Mouse (Mus musculus) layer of hippocampus, postnatal 14 days (tissue): ENCODE measurements around the gene Lgals2. TPM values are rescaled to one million over a fixed set of nuclear protein-coding genes. Genes with fewer than 3 reads are reported as not detected.
"Not testable (repeated sequence)": the region's sequence is repeated elsewhere in the genome, so short reads cannot be mapped to it uniquely, and the experiment has no call there.

ENCODE experiments used
- DNase-seq, 2 experiments: peaks; one replicate each; pipeline ENCODE4 v3.0.0; 2021 to 2022; ENCODE audit warnings: low spot score in 2 of 2, mixed read lengths in 1 of 2
- total RNA-seq, 2 experiments: library from RNA; stranded (reverse); gene quantifications; 2 replicates each; pipeline ENCODE4 v1.2.3; 2021

The Lgals2 gene
- total RNA-seq, 2 experiments from 2014 or later: not detected

DNA sequence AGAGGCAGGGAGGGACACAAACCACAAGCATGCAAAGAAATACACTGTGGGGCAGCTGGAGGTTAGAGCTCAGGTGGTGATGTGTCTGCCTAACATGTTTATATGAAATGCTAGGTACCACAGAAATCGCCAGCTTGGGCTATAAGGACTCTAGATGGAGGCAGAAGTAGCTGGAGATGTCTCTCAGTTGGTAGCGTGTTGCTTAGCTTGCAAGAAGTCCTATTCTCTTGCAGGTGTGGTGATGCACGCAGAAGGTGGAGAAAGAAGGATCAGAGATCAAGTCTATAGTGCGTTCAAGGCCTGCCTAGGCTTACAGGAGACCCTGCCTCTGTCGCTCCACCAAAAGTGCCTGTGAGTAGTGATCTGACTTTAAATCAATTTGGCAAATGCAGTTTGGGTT, 20.2 kb upstream of the Lgals2 start:
- no peak for DNase-seq

DNA sequence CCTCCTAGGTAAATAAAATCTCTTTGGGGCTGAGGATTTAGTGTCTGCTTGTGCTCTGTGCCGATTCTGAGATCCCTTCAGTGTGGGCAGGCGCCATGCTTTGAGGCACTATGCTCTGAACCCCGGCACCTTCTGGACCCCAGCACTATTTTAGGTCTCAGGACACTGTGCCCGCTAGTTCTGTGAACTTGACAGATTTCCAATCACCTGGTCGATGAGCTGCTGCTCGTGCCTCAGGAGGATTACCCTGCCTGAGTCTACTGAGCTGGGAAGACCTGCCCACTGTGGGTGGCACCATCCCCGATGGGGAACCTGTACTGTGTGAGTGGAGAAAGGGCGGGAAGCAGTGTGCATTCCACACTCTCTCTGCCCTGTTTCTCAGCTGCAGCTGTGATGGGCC, 19.7 kb upstream of the Lgals2 start:
- no peak for DNase-seq

DNA sequence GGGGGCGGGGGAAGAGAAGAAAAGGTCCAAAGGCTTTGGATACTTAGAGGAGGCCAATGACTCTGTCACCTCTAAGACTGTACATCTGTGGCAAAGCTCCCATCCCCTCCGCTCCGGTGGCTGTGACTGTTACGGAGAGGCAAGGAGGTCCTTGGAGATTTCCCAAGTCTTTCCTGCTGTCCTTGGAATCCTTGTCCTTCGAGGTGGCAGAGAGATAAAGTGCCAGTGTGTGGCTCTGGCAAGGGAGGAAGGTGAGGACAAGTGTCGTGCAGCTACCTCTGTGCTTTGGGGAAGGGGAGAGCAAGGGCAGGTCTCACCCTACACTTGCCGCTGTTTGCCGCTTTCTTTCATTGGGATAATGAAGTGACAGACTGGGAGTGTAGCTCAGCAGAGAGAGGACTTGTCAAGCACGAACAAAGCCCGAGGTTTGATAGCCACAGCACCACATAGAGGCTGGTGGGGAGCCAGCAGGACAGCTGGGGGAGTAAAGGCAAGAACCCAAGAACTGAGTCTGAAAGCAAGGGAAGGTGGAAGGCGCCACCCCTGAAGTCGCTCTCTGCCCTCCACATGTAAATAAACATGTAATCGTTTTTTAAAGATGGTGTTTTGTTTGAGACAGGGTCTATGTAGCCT, 18.6 kb upstream of the Lgals2 start:
- no peak for DNase-seq

DNA sequence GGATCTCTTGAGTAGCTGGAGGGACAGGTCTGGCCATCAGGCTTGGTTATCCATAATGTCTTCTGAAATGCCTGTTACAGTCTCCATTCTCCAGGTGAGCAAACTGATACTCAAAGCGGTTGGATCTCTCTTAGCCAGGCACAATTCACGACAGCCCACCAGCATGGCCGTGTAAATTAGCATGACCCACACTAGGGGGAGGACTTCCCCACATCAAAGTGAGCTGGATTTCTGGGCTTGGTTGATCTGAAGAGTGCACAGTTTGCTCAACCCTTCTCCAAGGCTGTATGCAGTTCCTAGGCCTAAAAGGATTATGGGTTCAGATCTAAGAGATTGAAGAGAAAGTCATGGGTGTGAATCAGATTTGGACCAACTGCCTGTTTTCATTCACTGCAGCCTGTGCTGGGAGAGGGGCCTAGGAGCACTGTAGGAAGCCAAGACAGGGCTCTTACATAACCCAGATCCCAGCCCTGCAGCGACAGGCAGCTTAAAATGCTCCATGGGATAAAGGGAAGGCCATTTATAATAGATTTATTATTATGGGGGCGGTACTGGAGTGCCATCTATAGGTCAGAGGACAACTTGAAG, 16.8 kb upstream of the Lgals2 start:
- DNase-seq: no peak

DNA sequence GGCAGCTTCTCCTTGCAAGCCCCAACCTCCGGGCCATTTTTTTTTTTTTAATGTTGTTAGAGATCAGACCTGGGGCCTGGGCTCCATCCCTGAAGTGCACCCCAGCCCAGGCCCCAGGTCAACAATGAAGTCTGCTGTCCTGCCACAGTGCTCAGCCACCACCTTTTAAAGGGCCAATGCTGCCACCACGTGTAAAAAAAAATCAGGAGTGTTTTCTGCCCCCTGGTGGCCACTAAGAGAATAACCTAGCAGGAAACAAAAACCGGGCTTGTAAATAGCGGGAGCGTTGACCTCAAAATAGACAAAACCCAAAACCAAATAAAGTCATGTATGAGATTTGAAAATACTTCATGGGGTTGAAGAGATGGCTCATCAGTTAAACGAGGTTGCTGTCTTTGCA, 14.4 kb upstream of the Lgals2 start:
- no peak for DNase-seq

DNA sequence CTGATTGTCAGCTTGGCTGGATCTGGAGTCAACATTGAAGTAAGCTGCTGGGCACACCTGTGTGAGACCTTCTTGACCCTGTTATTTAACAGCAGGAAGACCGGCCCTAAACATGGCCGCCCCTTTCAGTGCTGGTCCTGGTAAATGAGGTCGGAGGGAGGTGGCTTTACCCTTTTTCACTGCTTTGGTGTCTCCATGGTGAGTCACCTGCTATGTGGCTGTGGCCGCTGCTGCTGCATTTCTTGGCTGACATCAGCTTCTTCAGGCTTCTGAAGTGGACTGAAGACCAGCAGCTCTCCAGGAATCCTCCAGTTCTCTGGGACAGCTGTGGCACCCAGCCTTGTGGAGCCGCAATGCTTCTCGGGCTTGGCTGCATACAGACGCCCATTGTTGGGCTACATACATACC, 13.5 kb upstream of the Lgals2 start:
- DNase-seq: no peak

DNA sequence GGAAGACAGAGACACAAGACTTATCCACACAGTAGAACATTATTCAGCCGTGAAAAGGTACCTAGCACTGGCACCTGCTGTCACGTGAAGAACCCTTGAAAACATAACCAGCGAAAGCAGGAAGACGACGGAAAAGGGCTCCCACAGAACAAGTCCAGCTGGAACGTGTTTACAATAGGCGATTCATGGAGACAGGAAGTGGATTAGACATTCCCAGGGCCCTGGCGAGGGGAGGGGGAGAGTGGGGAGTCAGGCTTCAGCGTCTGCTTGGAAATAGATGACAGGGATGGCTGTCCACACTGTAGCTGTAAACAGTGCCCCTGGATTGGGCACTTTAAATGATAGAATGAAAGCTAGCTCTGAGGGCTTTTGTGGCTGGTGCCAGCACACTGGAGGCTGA, 13.1 kb upstream of the Lgals2 start:
- peak in 1 of 2 experiments; percentile 53 for DNase-seq

DNA sequence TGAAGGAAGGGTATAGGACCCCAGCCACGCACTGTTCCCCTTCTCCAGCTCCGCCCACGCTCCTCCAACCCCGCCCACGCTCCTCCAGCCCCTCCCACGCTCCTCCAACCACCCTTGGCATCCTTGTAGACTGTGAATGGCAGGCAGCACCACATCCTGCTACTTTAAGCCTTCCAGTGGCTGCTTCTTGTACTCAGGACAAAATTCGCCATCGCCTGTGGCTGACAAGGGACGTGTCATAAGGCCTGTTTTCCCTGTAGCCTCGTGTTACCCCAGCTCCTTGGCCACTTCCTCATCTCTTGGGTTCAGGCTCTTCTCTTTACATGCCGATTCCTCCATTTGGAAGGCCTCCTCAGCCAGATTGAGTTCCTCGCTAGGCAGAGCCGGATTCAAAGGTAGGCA, 8.5 kb upstream of the Lgals2 start:
- no peak for DNase-seq

DNA sequence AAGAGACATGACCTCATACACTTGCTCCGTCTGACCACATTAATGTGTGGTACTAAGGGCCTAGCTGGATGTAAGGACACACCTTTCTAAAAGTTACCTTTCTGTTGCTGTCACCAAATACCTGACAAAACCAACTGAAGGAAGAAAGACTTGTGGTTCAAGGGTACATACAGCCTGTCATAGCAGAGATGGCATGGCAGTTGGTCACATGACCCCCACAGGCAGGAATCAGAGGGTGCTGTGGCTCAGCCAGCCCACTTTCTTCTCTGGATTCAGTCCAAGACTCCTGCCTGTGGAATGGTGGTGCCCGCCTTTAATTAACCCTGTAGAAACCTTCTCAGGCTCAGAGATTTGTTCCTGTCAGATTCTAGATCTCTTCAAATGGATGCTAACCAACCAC, 7.8 kb upstream of the Lgals2 start:
- DNase-seq: no peak

DNA sequence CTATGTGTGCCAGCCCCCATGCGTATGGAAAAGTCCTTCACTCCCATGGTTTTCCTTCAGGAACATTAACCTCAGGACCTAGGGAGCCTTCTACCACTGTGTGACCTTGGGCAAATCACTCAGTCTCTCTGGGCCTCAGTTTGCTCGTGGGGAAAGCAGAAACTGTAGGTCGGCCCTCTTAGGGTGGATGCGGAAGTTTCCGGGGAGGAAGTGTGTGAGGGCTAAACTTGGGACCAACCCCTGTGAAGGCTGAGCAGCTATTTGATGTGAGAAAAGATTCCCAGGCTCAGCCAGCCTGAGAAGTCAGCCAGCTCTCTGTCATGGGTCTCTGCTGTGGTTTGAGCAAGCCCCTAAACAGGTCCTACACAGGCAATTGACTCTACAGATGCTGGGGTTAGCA, 7.0 kb upstream of the Lgals2 start:
- no peak for DNase-seq

DNA sequence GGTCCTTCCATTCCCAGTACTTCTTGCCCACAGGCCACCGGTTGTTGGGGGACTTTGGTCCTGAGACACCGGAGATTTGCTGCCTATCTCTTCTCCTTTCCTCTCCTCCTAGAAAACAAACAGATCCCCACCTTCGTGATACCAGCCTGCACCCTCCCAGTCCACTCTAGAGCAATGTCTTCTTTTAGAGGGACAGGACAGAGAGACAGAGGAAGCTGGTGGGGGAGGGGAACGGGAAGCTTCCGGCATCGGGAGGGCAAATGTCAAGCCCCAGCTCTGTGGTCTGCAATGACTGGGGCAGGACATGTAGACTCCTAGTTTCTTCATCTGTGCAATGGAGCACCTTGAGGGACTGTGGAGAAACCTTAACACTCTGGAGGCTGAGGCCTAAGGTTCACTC, 4.4 kb upstream of the Lgals2 start:
- DNase-seq: no peak

DNA sequence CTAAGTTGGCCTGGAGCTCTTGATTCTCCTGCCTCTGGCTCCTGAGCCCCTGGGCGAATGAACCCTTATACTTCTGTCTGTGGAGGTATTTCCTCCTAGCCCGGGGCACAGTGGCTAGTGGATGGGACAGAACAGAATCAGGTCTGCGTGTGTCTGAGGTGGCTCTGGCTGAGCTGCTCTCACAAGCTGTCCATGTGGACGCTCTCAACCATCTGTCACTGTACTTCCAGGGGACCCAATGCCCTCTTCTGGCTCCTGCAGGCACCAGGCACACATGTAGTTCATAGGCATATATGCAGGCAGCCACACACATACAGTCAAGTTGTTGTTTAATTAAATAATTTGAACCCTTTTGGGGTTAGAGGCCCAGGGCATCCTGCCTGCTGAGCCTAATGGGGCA, 4.0 kb upstream of the Lgals2 start:
- DNase-seq: no peak

DNA sequence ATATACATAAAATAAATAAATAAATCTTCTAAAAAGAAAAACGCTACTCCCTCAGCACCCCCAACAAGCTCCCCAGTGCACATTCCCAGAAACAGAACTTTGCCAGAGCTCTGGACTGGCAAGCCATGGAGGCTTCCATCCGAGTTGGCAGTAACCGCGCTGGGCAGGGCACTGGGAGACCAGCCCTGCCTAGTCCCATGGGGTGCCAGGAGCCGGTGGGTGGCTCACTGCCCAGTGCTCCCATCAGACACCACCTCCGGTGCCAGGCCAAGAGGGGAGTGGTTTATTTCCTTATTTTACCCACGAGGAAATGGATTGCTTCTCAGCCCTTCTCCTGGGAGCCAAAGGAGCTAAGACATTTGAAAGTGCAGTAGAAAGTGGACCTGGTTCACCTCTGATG, 1.7 kb upstream of the Lgals2 start:
- peak; percentile 48 to 75 for DNase-seq

DNA sequence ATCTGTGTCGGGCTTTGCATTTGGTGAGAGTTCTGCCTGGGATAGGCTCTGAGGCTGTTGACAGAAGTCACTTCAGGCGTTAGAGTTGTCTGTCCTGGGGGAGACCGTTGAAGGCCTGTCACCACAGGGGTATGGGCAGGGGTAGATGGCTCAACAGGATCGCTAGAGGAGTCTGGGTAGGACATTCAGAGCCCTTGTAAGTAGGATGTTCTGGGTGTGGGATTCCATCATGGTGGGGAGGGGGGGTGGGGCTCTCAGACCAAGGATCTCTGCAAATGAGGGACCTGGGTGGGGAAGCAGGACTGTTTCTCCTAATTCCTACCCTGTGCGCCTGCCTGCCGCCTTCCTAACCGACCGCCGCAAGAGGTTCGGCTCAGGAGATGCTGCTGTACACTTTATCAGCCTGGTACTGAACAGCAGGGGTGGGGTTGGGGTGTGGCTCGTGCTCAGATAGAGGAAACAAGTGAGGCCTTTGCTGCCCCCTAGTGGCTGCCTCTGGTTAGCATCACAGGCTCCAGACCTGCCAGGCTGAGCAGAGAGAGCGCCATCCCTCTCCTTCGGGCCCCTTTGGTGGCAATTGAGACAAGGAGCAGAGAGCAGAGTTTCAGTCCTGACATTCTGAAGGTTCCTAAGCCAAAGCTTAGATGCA, 3.7 kb downstream of the Lgals2 start:
- DNase-seq: peak; percentile 84 to 92

DNA sequence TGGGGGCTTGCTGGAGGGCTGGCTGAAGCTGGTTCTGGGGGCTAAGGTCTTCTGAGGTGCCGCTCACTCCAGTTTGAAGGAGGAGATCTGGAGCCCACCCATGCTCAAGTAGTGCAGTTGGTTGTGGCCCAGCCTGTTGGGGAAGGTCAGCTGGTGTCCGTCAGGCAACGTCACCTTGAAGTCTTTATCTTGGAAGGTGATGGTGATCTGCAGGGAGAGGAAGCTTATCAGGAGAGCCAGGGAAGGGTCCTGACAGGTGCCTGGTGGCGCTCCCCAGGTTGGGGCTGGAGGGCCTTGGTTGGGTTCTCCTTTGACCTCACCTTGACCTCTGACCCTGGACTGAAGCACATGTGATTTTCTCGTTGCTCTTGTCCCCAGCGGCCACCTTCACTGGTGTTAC, 4.4 kb downstream of the Lgals2 start:
- no peak for DNase-seq

DNA sequence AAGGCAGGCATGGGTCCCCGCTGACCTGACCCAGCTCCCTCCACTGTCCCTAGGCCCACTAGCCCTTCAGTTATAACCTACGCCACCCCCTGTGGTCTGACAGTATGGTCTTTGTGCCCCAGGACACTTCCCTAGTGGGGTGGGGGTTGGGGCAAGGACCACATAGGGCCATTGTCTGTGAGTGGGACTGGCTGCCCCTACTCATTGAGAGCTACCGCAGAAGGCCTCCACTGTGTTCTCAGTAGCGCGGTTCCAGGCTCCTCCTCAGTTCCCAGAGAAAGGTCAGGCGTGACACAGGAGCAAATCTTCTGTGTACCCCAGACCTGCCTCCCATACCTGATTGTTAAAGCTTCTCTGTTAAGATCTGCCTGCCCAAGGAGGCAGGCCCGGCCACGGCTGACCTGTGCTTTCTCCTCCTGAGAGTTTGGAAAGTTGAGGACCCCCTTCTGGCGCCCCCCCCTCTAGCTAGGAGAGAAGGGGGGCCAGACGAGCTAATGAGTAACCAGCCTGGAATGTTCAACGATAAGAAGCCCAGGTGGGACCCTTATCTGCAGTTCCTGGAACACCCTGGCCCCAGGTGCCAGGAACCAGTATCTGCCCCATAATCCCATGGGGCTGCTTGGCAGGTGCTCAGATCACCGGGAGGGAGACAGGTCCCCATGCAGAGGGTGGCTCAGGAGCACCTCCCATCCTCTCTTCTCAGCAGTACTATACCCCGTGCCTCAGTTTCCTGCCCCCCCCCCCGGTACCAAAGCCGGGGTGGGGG, 5.1 kb downstream of the Lgals2 start:
- DNase-seq: no peak

DNA sequence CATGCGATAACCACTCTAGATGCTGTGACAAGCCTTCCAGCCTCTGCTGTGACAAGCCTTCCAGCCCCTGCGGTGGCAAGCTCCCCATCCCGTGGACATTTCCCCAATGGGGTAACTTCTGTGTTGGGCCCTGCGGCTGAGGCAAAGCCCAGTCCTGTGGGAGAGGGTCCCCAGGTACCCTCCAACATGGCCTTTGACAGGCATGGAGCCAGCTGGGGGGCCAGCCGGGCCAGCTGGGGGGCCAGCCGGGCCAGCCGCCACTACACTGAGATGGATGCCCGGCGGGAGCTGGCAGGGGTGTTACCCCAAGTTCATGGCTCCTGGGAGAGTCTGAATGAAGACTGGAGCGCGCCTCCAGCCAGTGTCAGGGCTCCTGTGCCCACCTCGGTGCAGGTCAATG, 5.8 kb downstream of the Lgals2 start:
- DNase-seq: no peak

DNA sequence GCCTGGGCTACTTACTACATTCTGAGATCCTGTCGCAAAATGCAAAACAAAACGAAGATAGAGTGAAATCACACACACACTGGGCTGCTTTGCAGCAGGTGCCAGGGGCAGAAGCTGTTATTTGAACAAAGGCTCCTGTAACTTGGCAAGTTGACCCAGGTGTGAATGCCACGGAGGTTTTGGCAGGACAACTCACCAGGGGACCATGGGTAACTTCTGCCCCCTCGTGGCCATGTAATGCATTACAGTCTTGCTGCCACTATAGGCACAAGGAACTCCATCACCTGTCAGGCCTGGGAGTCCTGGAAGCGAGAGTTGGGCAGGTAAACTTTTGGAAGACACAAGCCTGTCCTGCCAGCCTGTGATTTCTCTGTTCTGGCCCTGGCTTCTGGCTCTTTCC, 6.9 kb downstream of the Lgals2 start:
- peak; percentile 72 to 75 for DNase-seq

DNA sequence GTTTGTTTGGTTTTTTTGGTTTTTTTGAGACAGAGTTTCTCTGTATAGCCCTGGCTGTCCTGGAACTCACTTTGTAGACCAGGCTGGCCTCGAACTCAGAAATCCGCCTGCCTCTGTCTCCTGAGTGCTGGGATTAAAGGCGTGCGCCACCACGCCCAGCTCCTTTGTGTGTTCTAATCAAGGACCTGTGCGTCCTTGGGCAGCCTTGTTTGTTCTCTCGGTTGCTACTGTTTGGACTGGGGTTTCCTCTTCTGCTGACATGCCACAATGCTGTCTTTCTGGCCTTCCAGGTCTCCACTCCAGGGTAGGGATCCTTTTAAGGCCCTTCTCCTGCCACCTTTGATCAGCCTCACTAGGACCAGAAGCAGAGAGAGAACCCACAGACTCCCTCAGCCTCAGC, 8.5 kb downstream of the Lgals2 start:
- DNase-seq: not testable (repeated sequence)

DNA sequence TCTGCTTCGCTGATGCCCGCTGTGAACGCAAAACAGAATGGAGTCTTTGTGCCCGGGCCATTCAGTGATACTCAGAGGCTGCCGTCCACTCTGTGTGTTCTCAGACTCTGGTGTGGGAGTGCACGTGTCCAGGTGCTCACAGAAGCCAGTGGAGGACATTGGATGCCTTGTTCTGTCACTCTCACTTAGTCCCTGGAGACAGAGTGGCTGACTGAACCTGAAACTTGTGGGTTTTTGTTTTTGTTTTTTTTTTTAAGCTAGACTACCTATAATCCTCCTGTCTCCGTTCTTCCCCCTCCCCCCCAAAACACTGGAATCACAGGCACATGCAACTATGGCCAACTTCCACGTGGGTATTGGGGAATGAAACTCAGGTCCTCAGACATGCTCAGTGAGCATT, 9.0 kb downstream of the Lgals2 start:
- no peak for DNase-seq

DNA sequence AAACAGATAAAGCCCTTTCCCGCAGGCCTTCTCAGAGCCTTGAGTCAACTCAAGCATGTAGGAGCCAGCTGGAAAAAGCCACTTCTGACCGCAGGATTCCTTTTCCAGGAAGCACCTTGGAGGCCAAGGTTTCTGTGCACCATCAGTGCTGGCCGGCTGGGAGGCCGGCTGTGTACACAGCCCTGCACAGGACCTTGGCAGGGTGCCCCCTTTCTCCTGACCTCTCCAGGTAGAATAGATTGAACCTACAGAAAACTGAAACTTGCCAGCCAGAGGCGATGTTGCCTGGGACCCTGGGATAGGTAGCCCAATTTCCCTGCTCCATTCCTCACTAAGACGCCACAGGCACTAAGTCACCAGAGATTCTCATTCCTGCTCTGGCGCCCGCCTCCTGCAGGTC, 9.5 kb downstream of the Lgals2 start:
- no peak for DNase-seq

DNA sequence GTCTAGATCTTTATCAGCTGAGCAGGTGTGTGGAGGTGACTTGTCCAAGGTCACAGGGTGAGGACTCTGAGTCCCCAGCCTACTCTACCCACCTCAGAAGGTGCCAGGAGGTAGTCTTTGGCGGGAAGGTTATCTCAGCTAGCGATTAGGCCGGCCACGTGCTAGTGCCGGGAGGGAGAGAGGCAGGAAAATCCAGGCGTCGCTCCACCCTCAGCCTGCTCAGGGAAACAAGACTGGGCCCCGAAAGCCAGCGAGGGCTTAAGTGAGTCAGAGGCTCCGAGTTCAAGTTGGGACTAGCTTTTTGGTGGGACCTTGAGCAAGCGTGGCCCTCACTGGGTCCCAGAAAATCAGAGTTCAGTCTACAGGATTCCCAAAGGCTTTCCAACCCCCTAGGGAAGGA, 10.0 kb downstream of the Lgals2 start:
- no peak for DNase-seq
